Mouse (Mus musculus) thymus, adult 2 months (tissue): ENCODE results near the gene 4931428F04Rik. TPM values are rescaled to one million over a fixed set of nuclear protein-coding genes. Genes with fewer than 3 reads are reported as not detected.

Source experiments
- DNase-seq: peaks from one replicate; pipeline ENCODE4 v3.0.0; 2021
- H3K27ac ChIP-seq: fragments of 200-500 bp; 2 replicates; pipeline ENCODE4 v1.5.1; 2012; ENCODE audit warnings: low read length, control low read depth; ENCODE audit not compliant: control insufficient read depth, insufficient read depth
- H3K27me3 ChIP-seq: fragments of 200-500 bp; 2 replicates; pipeline ENCODE4 v1.6.1; 2012; ENCODE audit warnings: mild to moderate bottlenecking, low read length, moderate library complexity, mixed read lengths; ENCODE audit not compliant: control insufficient read depth, insufficient read depth
- H3K36me3 ChIP-seq: fragments of 200-500 bp; 2 replicates; pipeline ENCODE4 v1.6.1; 2012; ENCODE audit warnings: mild to moderate bottlenecking, low read length, moderate library complexity; ENCODE audit not compliant: control insufficient read depth, insufficient read depth
- H3K4me1 ChIP-seq: fragments of 200-500 bp; replicated peaks from 2 replicates; pipeline ENCODE4 v1.6.1; 2012; ENCODE audit warnings: low read length; ENCODE audit not compliant: control insufficient read depth, insufficient read depth
- H3K4me3 ChIP-seq: fragments of 200-500 bp; 2 replicates; pipeline ENCODE4 v1.5.1; 2012; ENCODE audit warnings: mild to moderate bottlenecking, low read length, control low read depth, moderate library complexity; ENCODE audit not compliant: control insufficient read depth, insufficient read depth
- CTCF ChIP-seq: fragments of 200-500 bp; IDR thresholded peaks from 2 replicates; pipeline ENCODE4 v1.5.1; 2012; ENCODE audit warnings: mild to moderate bottlenecking, control low read depth, low read length, moderate library complexity, borderline replicate concordance; ENCODE audit not compliant: control insufficient read depth, poor library complexity, insufficient read depth; ENCODE audit errors: extremely low read depth
- POLR2A ChIP-seq: fragments of 200-500 bp; IDR thresholded peaks from 2 replicates; pipeline ENCODE4 v1.6.1; 2012; ENCODE audit warnings: mild to moderate bottlenecking, low read length, control low read depth, moderate library complexity; ENCODE audit not compliant: control insufficient read depth, poor library complexity, insufficient read depth; ENCODE audit errors: extremely low read depth
- WGBS: fragments of 180-500 bp; shearing (Covaris S2); methylation state at CpG from one replicate; pipeline ENCODE4 v1.1.7; 2018; 5-methylcytosine and 5-hydroxymethylcytosine counted together
- polyA plus RNA-seq: library from polyadenylated mRNA; depleted of rRNA; stranded (reverse); fragments of >200 nt; gene quantifications from 2 replicates; pipeline ENCODE4 v1.2.3, GENCODE M21; 2012

4931428F04Rik gene
- polyA plus RNA-seq, 1 experiment = 13.6 TPM

GRCm38 (mm10) chr8:105315073-105315769 lies 25.6 kb upstream of the 4931428F04Rik start:
- Histone ChIP-seq H3K27me3 (no peaks in the 10 kb centered on the region), H3K4me1 (no peaks in the 10 kb centered on the region), H3K36me3 (peaks cover 5% of the 10 kb centered on the region; the same call in 1 of the 2 replicates), H3K4me3 (no peak overlapping the region), H3K27ac (no peak overlapping the region)
- TF ChIP-seq POLR2A (no peak), CTCF (no peak)
- DNase-seq = no peak
- 98% methylated on average over 18 of the region's 18 CpGs for WGBS

GRCm38 (mm10) chr8:105313622-105314402 lies 24.1 kb upstream of the 4931428F04Rik start:
- H3K27me3 ChIP-seq = no peaks in the 10 kb centered on the region
- TF ChIP-seq CTCF = no peak
- no peaks in the 10 kb centered on the region for H3K4me1 ChIP-seq
- no peak for DNase-seq
- peaks cover 5% of the 10 kb centered on the region; the same call in 1 of the 2 replicates for H3K36me3 ChIP-seq
- H3K27ac ChIP-seq = no peak overlapping the region
- no peak overlapping the region for H3K4me3 ChIP-seq
- WGBS = 96% methylated on average over 9 of the region's 9 CpGs

- no peak for DNase-seq
- no peak overlapping the region for H3K4me3 ChIP-seq
- 95% methylated on average over 8 of the region's 8 CpGs for WGBS
- no peak for TF ChIP-seq CTCF
- TF ChIP-seq POLR2A = no peak
- H3K27me3 ChIP-seq = no peaks in the 10 kb centered on the region
- H3K27ac ChIP-seq = no peak overlapping the region
- no peaks in the 10 kb centered on the region for H3K36me3 ChIP-seq
- H3K4me1 ChIP-seq = no peaks in the 10 kb centered on the region
Observed at GRCm38 (mm10) chr8:105312891-105313481, 23.3 kb upstream of the 4931428F04Rik start.

GRCm38 (mm10) chr8:105311718-105312117 lies 22.1 kb upstream of the 4931428F04Rik start:
- 98% methylated on average over 1 of the region's 1 CpGs for WGBS
- peaks cover 11% of the 10 kb centered on the region for H3K4me1 ChIP-seq
- H3K27ac ChIP-seq = no peak overlapping the region
- TF ChIP-seq CTCF = no peak
- H3K36me3 ChIP-seq = no peaks in the 10 kb centered on the region
- no peaks in the 10 kb centered on the region for H3K27me3 ChIP-seq
- no peak for DNase-seq
- H3K4me3 ChIP-seq = no peak overlapping the region

GRCm38 (mm10) chr8:105310118-105310517 lies 20.5 kb upstream of the 4931428F04Rik start:
- 92% methylated on average over 8 of the region's 8 CpGs for WGBS
- H3K27me3 ChIP-seq = no peaks in the 10 kb centered on the region
- no peak for TF ChIP-seq POLR2A
- TF ChIP-seq CTCF = no peak
- H3K4me1 ChIP-seq = peaks cover 27% of the 10 kb centered on the region
- DNase-seq = no peak
- H3K27ac ChIP-seq = no peak overlapping the region
- no peaks in the 10 kb centered on the region for H3K36me3 ChIP-seq
- no peak overlapping the region for H3K4me3 ChIP-seq

GRCm38 (mm10) chr8:105309142-105309847 lies 19.6 kb upstream of the 4931428F04Rik start:
- Histone ChIP-seq H3K4me1 (peaks cover 34% of the 10 kb centered on the region), H3K27ac (no peak overlapping the region), H3K27me3 (no peaks in the 10 kb centered on the region), H3K36me3 (no peaks in the 10 kb centered on the region; the same call in 1 of the 2 replicates), H3K4me3 (no peak overlapping the region)
- no peak for DNase-seq
- WGBS = 95% methylated on average over 15 of the region's 15 CpGs
- TF ChIP-seq POLR2A = no peak
- TF ChIP-seq CTCF = no peak
